Mouse (Mus musculus) liver, postnatal 0 days (tissue): Measurements from ENCODE around the gene Btg2. TPM values are rescaled to one million over a fixed set of nuclear protein-coding genes. Genes with fewer than 3 reads are reported as not detected.

Experiments used
- ATAC-seq: fragments of 200-750 bp; cut with Nextera tagmentation; 2 replicates; pipeline ENCODE4 v1.8.0; 2017; ENCODE audit warnings: mild to moderate bottlenecking, moderate library complexity
- DNase-seq: peaks from one replicate; pipeline ENCODE4 v3.0.0-alpha.2; 2016
- H3K27ac ChIP-seq: fragments of 300-500 bp; sonication (generic); 2 replicates; pipeline ENCODE4 v1.5.1; 2014; ENCODE audit warnings: antibody characterized with exemption, moderate library complexity, mild to moderate bottlenecking, low read depth
- H3K27me3 ChIP-seq: fragments of 300-500 bp; sonication (generic); 2 replicates; pipeline ENCODE4 v1.6.1; 2014; ENCODE audit warnings: low read length, control low read depth, mixed read lengths; ENCODE audit not compliant: insufficient read depth
- H3K36me3 ChIP-seq: fragments of 300-500 bp; sonication (generic); replicated peaks from 2 replicates; pipeline ENCODE4 v1.6.1; 2014; ENCODE audit warnings: mild to moderate bottlenecking, control low read depth, low read length, moderate library complexity, mixed read lengths; ENCODE audit not compliant: insufficient read depth
- H3K4me1 ChIP-seq: fragments of 300-500 bp; sonication (generic); 2 replicates; pipeline ENCODE4 v1.6.1; 2014; ENCODE audit warnings: antibody characterized with exemption, mild to moderate bottlenecking, control low read depth; ENCODE audit not compliant: insufficient read depth
- H3K4me2 ChIP-seq: fragments of 300-500 bp; sonication (generic); 2 replicates; pipeline ENCODE4 v1.6.1; 2014; ENCODE audit warnings: low read depth, mild to moderate bottlenecking, low read length, moderate library complexity, mixed read lengths
- H3K4me3 ChIP-seq: fragments of 300-500 bp; sonication (generic); 2 replicates; pipeline ENCODE4 v1.5.1; 2014; ENCODE audit warnings: low read depth, low read length
- H3K9ac ChIP-seq: fragments of 300-500 bp; sonication (generic); replicated peaks from 2 replicates; pipeline ENCODE4 v1.6.1; 2014; ENCODE audit warnings: mild to moderate bottlenecking, moderate library complexity
- H3K9me3 ChIP-seq: fragments of 300-500 bp; sonication (generic); 2 replicates; pipeline ENCODE4 v1.6.1; 2016; ENCODE audit warnings: mild to moderate bottlenecking, control low read depth, low read length, mixed read lengths
- CTCF ChIP-seq: sonication (generic); IDR thresholded peaks from 2 replicates; pipeline ENCODE4 v1.5.1; 2016; ENCODE audit warnings: antibody characterized with exemption, low read depth
- EP300 ChIP-seq: IDR thresholded peaks from 2 replicates; pipeline ENCODE4 v1.6.1; 2016; ENCODE audit warnings: antibody characterized with exemption, low read depth, mild to moderate bottlenecking
- WGBS: fragments of 180-500 bp; shearing (Covaris S2); extraction: QIAGEN DNeasy Blood & Tissue Kit; methylation state at CpG from one replicate; pipeline ENCODE4 v1.1.7; 2014; ENCODE audit not compliant: insufficient replicate concordance; 5-methylcytosine and 5-hydroxymethylcytosine counted together
- polyA plus RNA-seq: library from polyadenylated mRNA; unstranded; fragments of >200 nt; fragmentation: Nextera tagmentation; extraction: Ambion mirVana; gene quantifications from 2 replicates; pipeline ENCODE4 v1.2.1, GENCODE M21; 2015

The Btg2 gene
- polyA plus RNA-seq, 1 experiment from 2014 or later: 62.6 TPM

- no peaks in the 10 kb centered on the region for H3K27me3 ChIP-seq
- H3K4me3 ChIP-seq: no peak overlapping the region
- H3K9ac ChIP-seq: no peak overlapping the region
- no peaks in the 10 kb centered on the region for H3K9me3 ChIP-seq
- TF ChIP-seq CTCF (no peak), EP300 (no peak)
- no peak overlapping the region for H3K4me2 ChIP-seq
- no peak for ATAC-seq
- DNase-seq: no peak
- H3K4me1 ChIP-seq: no peaks in the 10 kb centered on the region
- H3K27ac ChIP-seq: no peak overlapping the region
- WGBS: 44% methylated on average over 2 of the region's 2 CpGs
- no peaks in the 10 kb centered on the region for H3K36me3 ChIP-seq
Measured at GRCm38 (mm10) chr1:134041900-134042299, 37.0 kb downstream of the Btg2 start.

DNA sequence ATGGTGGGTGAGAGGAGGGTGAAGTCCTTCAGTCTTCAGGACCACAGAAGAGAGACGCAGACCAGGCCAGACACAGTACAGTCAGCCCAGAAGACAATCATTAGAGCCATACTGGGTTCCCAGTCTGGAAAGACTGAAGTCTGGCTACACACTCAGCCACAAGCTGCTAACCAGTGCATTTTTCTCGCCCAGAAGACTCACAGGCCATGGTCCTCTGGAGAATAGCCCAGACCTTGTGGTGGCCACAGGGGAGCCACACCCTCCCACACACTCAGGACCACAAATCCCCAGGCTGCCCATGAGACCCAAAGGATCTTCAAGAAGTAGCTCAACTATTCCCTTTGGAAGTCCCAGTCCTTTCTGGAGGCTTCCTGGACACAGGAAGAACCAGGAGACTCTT lies 39.6 kb downstream of the Btg2 start:
- no peak overlapping the region for H3K4me3 ChIP-seq
- no peak overlapping the region for H3K27ac ChIP-seq
- no peaks in the 10 kb centered on the region for H3K9me3 ChIP-seq
- WGBS: 82% methylated on average over 2 of the region's 2 CpGs
- DNase-seq: no peak
- H3K4me1 ChIP-seq: no peaks in the 10 kb centered on the region
- H3K4me2 ChIP-seq: no peak overlapping the region
- TF ChIP-seq CTCF (no peak), EP300 (no peak)
- no peak for ATAC-seq
- no peak overlapping the region for H3K9ac ChIP-seq
- no peaks in the 10 kb centered on the region for H3K36me3 ChIP-seq
- H3K27me3 ChIP-seq: no peaks in the 10 kb centered on the region

DNA sequence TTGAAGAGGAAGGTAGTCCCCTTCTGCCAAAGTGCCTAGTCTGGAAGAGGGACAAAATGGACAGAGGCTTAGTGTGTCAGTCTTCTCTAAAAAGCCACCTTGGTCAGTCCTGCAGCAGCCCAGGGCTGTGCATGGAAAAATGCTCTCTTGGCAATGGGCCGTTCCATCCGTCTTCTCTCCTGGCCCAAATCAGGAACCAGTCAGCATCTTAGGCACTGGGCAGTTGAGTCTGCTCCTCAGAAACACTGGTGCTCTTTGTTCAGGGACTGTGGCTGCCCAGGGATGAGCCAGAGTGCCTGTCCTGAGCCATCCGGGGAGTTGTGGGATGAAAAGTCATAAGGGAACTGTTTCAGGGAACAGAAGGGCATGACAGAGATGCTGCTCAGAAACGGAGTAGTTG lies 40.6 kb downstream of the Btg2 start:
- ATAC-seq (no peak), DNase-seq (no peak)
- no peaks in the 10 kb centered on the region for H3K36me3 ChIP-seq
- H3K27ac ChIP-seq: no peak overlapping the region
- H3K9me3 ChIP-seq: no peaks in the 10 kb centered on the region
- H3K4me2 ChIP-seq: no peak overlapping the region
- H3K4me3 ChIP-seq: no peak overlapping the region
- no peak overlapping the region for H3K9ac ChIP-seq
- TF ChIP-seq CTCF (no peak), EP300 (no peak)
- 76% methylated on average over 4 of the region's 4 CpGs for WGBS
- no peaks in the 10 kb centered on the region for H3K27me3 ChIP-seq
- no peaks in the 10 kb centered on the region for H3K4me1 ChIP-seq

DNA sequence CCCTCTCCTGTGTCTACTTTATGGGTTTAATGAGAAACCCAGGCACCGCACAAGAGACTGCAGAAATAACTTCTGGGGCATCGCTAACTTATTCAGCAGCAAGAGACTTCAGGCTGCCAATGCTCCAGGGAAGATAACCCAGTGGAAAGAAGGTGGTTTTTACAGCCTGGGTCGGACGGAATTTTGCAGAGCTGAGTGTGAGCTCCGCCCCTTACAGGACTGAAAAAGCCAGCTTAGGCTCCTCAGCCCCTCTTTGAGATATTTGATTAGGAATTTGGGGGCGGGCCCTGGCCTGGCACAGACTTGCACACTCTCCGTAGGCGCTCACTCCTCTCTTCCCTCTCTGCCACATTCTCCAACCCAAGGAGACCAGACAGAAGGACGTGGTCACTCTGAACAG lies 41.7 kb downstream of the Btg2 start, which contains the start of gene Fmod:
Gene Fmod, plus strand, starts transcription at position 83 of the 400 bp plus-strand sequence.
- 54% methylated on average over 9 of the region's 9 CpGs for WGBS
- Histone ChIP-seq H3K4me3 (no peak within 1 kb of the TSS), H3K36me3 (no peaks in the 10 kb centered on the region), H3K9me3 (no peaks in the 10 kb centered on the region), H3K27ac (no peak within 1 kb of the TSS), H3K4me2 (no peak within 1 kb of the TSS), H3K9ac (no peak within 1 kb of the TSS), H3K27me3 (no peaks in the 10 kb centered on the region), H3K4me1 (no peaks in the 10 kb centered on the region)
- ATAC-seq (no peak), DNase-seq (no peak)
- TF ChIP-seq EP300 (no peak), CTCF (no peak)

- H3K4me2 ChIP-seq: no peak overlapping the region
- H3K4me3 ChIP-seq: no peak overlapping the region
- no peak overlapping the region for H3K27ac ChIP-seq
- 58% methylated on average over 2 of the region's 2 CpGs for WGBS
- TF ChIP-seq EP300: no peak
- peak; percentile 46 for TF ChIP-seq CTCF
- H3K27me3 ChIP-seq: no peaks in the 10 kb centered on the region
- ATAC-seq: no peak
- H3K4me1 ChIP-seq: no peaks in the 10 kb centered on the region
- no peak overlapping the region for H3K9ac ChIP-seq
- DNase-seq: no peak
- H3K9me3 ChIP-seq: no peaks in the 10 kb centered on the region
- no peaks in the 10 kb centered on the region for H3K36me3 ChIP-seq
Measured at GRCm38 (mm10) chr1:134036492-134036891, 42.4 kb downstream of the Btg2 start.

GRCm38 (mm10) chr1:134028161-134028846 lies 50.6 kb downstream of the Btg2 start:
- Histone ChIP-seq H3K36me3 (no peaks in the 10 kb centered on the region), H3K27ac (no peak overlapping the region), H3K9me3 (no peaks in the 10 kb centered on the region), H3K4me1 (no peaks in the 10 kb centered on the region), H3K4me2 (no peak overlapping the region), H3K9ac (no peak overlapping the region), H3K4me3 (no peak overlapping the region), H3K27me3 (no peaks in the 10 kb centered on the region)
- 80% methylated on average over 14 of the region's 14 CpGs for WGBS
- TF ChIP-seq CTCF: no peak
- TF ChIP-seq EP300: no peak
- DNase-seq: no peak
- ATAC-seq: no peak
